Comparison of ENCODE assay signal across 10 mouse cellular contexts in genomic region chr15:101039651-101040050, GRCm38 (mm10). TPM values are rescaled to one million over a fixed set of nuclear protein-coding genes. Genes with fewer than 3 reads are reported as not detected.
DNase-seq lines count a peak whose midpoint lies in the region; ATAC-seq and TF ChIP-seq lines count a peak whose summit lies in the region.
"Had no signal": no experiment of that assay in that cellular context is flagged by ENCODE, and none has a peak within 500 bp of the region (broad histone marks: within the 10 kb centered on the region; RNA-seq: fewer than 3 reads in every experiment).

No protein-coding gene starts in this region.

- H3K4me3 ChIP-seq in cerebellum, adult 2 months (replicated peaks; ENCODE audit: insufficient read depth, low read depth, low read length): no peak overlapping the region
- H3K4me3 ChIP-seq in layer of hippocampus, adult 2 months: no peak overlapping the region
- no peak overlapping the region for H3K4me3 ChIP-seq in ES-E14 (ENCODE audit: insufficient read depth in 1 of 2, low read depth in 1 of 2, low read length in 2 of 2, poor library complexity in 1 of 2, severe bottlenecking in 1 of 2)
- no peak overlapping the region for H3K4me3 ChIP-seq in lung, postnatal 0 days (ENCODE audit: low read depth, low read length)

- no peak for ATAC-seq in lung, postnatal 0 days
- ATAC-seq: midbrain, embryonic 16.5 days had no signal

- H3K27me3 ChIP-seq in cerebellum, adult 2 months (ENCODE audit: control insufficient read depth, insufficient read depth, low read length): no peaks in the 10 kb centered on the region
- peaks cover 30% of the 10 kb centered on the region for H3K27me3 ChIP-seq in lung, postnatal 0 days (replicated peaks; ENCODE audit: insufficient read depth, low read length)

- TF ChIP-seq CTCF in cerebellum, adult 2 months (IDR thresholded peaks at IDR 0.05; ENCODE audit: borderline replicate concordance, insufficient read depth, low read depth, low read length): peak; percentile 36; the same call in 1 of the 2 replicates
- peak; percentile 69 for TF ChIP-seq CTCF in layer of hippocampus, adult 2 months (conservative IDR thresholded peaks at IDR 0.05)
- TF ChIP-seq CTCF in lung, postnatal 0 days (IDR thresholded peaks at IDR 0.05): peak; percentile 61

- no peaks in the 10 kb centered on the region for H3K9me3 ChIP-seq in ES-E14 (ENCODE audit: control insufficient read depth, insufficient read depth, low read depth, low read length)
- H3K9me3 ChIP-seq in lung, postnatal 0 days (ENCODE audit: low read length): no peaks in the 10 kb centered on the region

- no peak overlapping the region for H3K4me2 ChIP-seq in lung, postnatal 0 days (replicated peaks; ENCODE audit: low read depth, low read length)

- H3K4me1 ChIP-seq in cerebellum, adult 2 months (ENCODE audit: control insufficient read depth, insufficient read depth, low read length): no peaks in the 10 kb centered on the region
- H3K4me1 ChIP-seq in ES-E14 (ENCODE audit: control insufficient read depth in 2 of 2, insufficient read depth in 2 of 2, low read length in 2 of 2, poor library complexity in 1 of 2): no peaks in the 10 kb centered on the region
- H3K4me1 ChIP-seq in lung, postnatal 0 days (ENCODE audit: insufficient read depth, low read depth, low read length): no peaks in the 10 kb centered on the region

- DNase-seq in cerebellum, adult 2 months: peak in 1 of 2 experiments; percentile 21
- no peak for DNase-seq in cerebellum, postnatal 36 days
- no peak for DNase-seq in layer of hippocampus, adult 2 months (ENCODE audit: low spot score in 2 of 2)
- no peak for DNase-seq in layer of hippocampus, postnatal 25 days (ENCODE audit: extremely low spot score in 1 of 2, low spot score in 1 of 2)
- DNase-seq in ES-E14 (ENCODE audit: low read depth, low spot score): no peak
- DNase-seq in lung, postnatal 0 days (ENCODE audit: low spot score): no peak
- DNase-seq in gastrocnemius, adult 8-10 months (ENCODE audit: low spot score in 2 of 2): no peak
- DNase-seq in adrenal gland, postnatal 25 days: no peak

- 65% methylated on average over 17 of the region's 17 CpGs for WGBS in cerebellum, adult 2 months
- 48% methylated on average over 17 of the region's 17 CpGs for WGBS in lung, postnatal 0 days

- in situ Hi-C loops in ES-E14 (cut with MboI; ENCODE audit: low sequenced_read_pairs in 2 of 2, unreplicated experiment in 2 of 2): no loop called here

- TF ChIP-seq POLR2A in cerebellum, adult 2 months (IDR thresholded peaks at IDR 0.05; ENCODE audit: borderline replicate concordance, insufficient read depth, low read length): no peak

- no peaks in the 10 kb centered on the region for H3K36me3 ChIP-seq in ES-E14 (ENCODE audit: control insufficient read depth, insufficient read depth, low read length, poor library complexity, severe bottlenecking)
- H3K36me3 ChIP-seq in lung, postnatal 0 days (ENCODE audit: insufficient read depth, low read length): no peaks in the 10 kb centered on the region

- TF ChIP-seq EP300 in lung, postnatal 0 days (IDR thresholded peaks at IDR 0.05): no peak

- no peak overlapping the region for H3K9ac ChIP-seq in ES-E14 (ENCODE audit: insufficient read depth, low read depth, low read length, poor library complexity, severe bottlenecking)
- H3K9ac ChIP-seq in lung, postnatal 0 days (replicated peaks; ENCODE audit: low read depth): no peak overlapping the region

- H3K27ac ChIP-seq in cerebellum, adult 2 months (ENCODE audit: insufficient read depth, low read length): no peak overlapping the region
- no peak overlapping the region for H3K27ac ChIP-seq in layer of hippocampus, adult 2 months
- H3K27ac ChIP-seq in ES-E14 (ENCODE audit: insufficient read depth, low read depth, low read length, poor library complexity, severe bottlenecking): no peak overlapping the region
- no peak overlapping the region for H3K27ac ChIP-seq in lung, postnatal 0 days (ENCODE audit: low read length)

TF ChIP-seq in ES-E14, 5 proteins besides CTCF, POLR2A, EP300 and RAD21:
- TF ChIP-seq HCFC1 (IDR thresholded peaks at IDR 0.05; ENCODE audit: borderline replicate concordance, insufficient read depth, low read length) (0 out of 2 replicates have a peak, but pooled peaks have one; percentile 27), CHD2 (IDR thresholded peaks at IDR 0.05; ENCODE audit: low read depth, low read length) (no peak)

RNA-seq across cellular contexts. Expression of gene Gm47841, which starts 7.5 kb away (rescaled TPM):
- not detected in 2 replicates for polyA plus RNA-seq in cerebellum, adult 2 months (2012; rRNA removed)
- total RNA-seq in layer of hippocampus, adult 2 months (2021): not detected
- total RNA-seq in layer of hippocampus, postnatal 25 days (2021): not detected
- total RNA-seq in ES-E14 (2012; rRNA removed): not detected in 2 replicates
- not detected in 2 replicates for polyA plus RNA-seq in lung, postnatal 0 days (2015; fragmentation: Nextera tagmentation; extraction: Ambion mirVana)
- not detected for total RNA-seq in gastrocnemius, adult 8-10 months (2022)
- total RNA-seq in adrenal gland, postnatal 25 days (2021): not detected in 2 replicates
- polyA plus RNA-seq: heart, embryonic 16.5 days; midbrain, embryonic 16.5 days had no signal

RNA-seq across cellular contexts. Expression of gene Fignl2, which starts 38.7 kb away (rescaled TPM):
- 2.5 and 2.7 TPM in 2 replicates for polyA plus RNA-seq in cerebellum, adult 2 months (2012; rRNA removed)
- total RNA-seq in layer of hippocampus, adult 2 months (2021): 1 to 10 TPM; 1.1 to 1.7 TPM
- 1 to 10 TPM; 1.5 TPM for total RNA-seq in layer of hippocampus, postnatal 25 days (2021)
- total RNA-seq in ES-E14 (2012; rRNA removed): 7.1 and 8.6 TPM in 2 replicates
- polyA plus RNA-seq in lung, postnatal 0 days (2015; fragmentation: Nextera tagmentation; extraction: Ambion mirVana): 0.48 and 0.60 TPM in 2 replicates
- under 1 TPM; 0.31 to 0.73 (median 0.59) TPM for total RNA-seq in gastrocnemius, adult 8-10 months (2022)
- total RNA-seq in adrenal gland, postnatal 25 days (2021): 9.0 and 10.2 TPM in 2 replicates
